Mouse (Mus musculus) heart, adult 2 months (tissue): ENCODE measurements around the gene Ccdc130. TPM values are rescaled to one million over a fixed set of nuclear protein-coding genes. Genes with fewer than 3 reads are reported as not detected.

Experiments
- DNase-seq, 2 experiments: peaks; one replicate each; pipeline ENCODE4 v3.0.0; 2021
- H3K27ac ChIP-seq: fragments of 200-600 bp; 2 replicates; pipeline ENCODE4 v1.8.1; 2022
- H3K27me3 ChIP-seq: fragments of 200-500 bp; 2 replicates; pipeline ENCODE4 v1.6.1; 2012; ENCODE audit warnings: mild to moderate bottlenecking, low read length, inconsistent platforms, mixed read lengths; ENCODE audit not compliant: control insufficient read depth, insufficient read depth
- H3K36me3 ChIP-seq: fragments of 200-500 bp; 2 replicates; pipeline ENCODE4 v1.6.1; 2012; ENCODE audit warnings: low read length, inconsistent platforms; ENCODE audit not compliant: control insufficient read depth, insufficient read depth
- H3K4me1 ChIP-seq: fragments of 200-500 bp; 2 replicates; pipeline ENCODE4 v1.6.1; 2011; ENCODE audit warnings: low read length; ENCODE audit not compliant: control insufficient read depth, insufficient read depth
- H3K4me3 ChIP-seq: fragments of 200-600 bp; 2 replicates; pipeline ENCODE4 v1.8.1; 2022
- H3K79me2 ChIP-seq: fragments of 200-500 bp; replicated peaks from 2 replicates; pipeline ENCODE4 v1.6.1; 2012; ENCODE audit warnings: mild to moderate bottlenecking, inconsistent platforms, low read length, moderate library complexity, mixed read lengths; ENCODE audit not compliant: control insufficient read depth, insufficient read depth
- H3K9ac ChIP-seq: fragments of 200-500 bp; 2 replicates; pipeline ENCODE4 v1.6.1; 2012; ENCODE audit warnings: low read depth, mild to moderate bottlenecking, control low read depth, inconsistent platforms, low read length, mixed read lengths
- CTCF ChIP-seq: fragments of 200-600 bp; IDR thresholded peaks from 2 replicates; pipeline ENCODE4 v1.8.1; 2022; ENCODE audit warnings: antibody characterized with exemption, mild to moderate bottlenecking, moderate library complexity
- EP300 ChIP-seq: fragments of 200-500 bp; IDR thresholded peaks from 2 replicates; pipeline ENCODE4 v1.6.1; 2011; ENCODE audit warnings: low read depth, low read length, control low read depth; ENCODE audit not compliant: insufficient read depth
- POLR2A ChIP-seq: fragments of 200-500 bp; IDR thresholded peaks from 2 replicates; pipeline ENCODE4 v1.6.1; 2011; ENCODE audit warnings: mild to moderate bottlenecking, low read depth, low read length, control low read depth; ENCODE audit not compliant: insufficient read depth
- WGBS: fragments of 180-500 bp; shearing (Covaris S2); methylation state at CpG from one replicate; pipeline ENCODE4 v1.1.7; 2018; 5-methylcytosine and 5-hydroxymethylcytosine counted together
- intact Hi-C: fragments of 180-260 bp; cut with DNase I; formaldehyde crosslinking; loops from one replicate; pipeline ENCODE4 v1.15.1; 2025
- polyA plus RNA-seq: library from polyadenylated mRNA; depleted of rRNA; stranded (reverse); fragments of >200 nt; gene quantifications from 2 replicates; pipeline ENCODE4 v1.2.3, GENCODE M21; 2012
- total RNA-seq, 2 experiments: library from RNA; stranded (reverse); gene quantifications; 2 replicates each; pipeline ENCODE4 v1.2.3; 2021

The Ccdc130 gene
- total and polyA plus RNA-seq, 3 experiments: 5.0 to 19.9 (median 8.1) TPM

DNA sequence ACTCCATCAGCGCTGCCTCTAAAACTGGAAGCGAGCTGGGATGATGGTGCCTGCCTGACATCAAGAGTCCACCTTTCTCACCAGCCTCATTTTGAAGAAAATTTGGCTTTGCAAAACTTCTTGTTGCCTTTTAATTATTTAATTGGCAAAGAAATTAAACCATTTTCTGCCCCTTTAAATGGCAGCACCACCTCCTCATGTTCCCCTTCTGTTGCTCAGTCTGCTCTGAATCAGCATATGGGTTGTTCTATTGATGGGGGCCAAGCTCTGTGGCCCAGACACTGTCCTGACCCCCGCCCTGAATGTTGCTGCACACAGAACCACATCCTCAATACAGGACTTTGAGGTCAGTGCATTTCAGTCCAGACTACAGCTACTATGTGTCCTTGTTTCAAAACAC lies 3.8 kb upstream of the Ccdc130 start:
- Histone ChIP-seq H3K4me3 (no peak overlapping the region), H3K27ac (no peak overlapping the region), H3K9ac (no peak overlapping the region), H3K27me3 (no peaks in the 10 kb centered on the region), H3K4me1 (no peaks in the 10 kb centered on the region), H3K79me2 (no peaks in the 10 kb centered on the region), H3K36me3 (no peaks in the 10 kb centered on the region)
- WGBS: 74% methylated on average over 3 of the region's 3 CpGs
- intact Hi-C loops: no loop called here
- no peak for TF ChIP-seq EP300
- no peak for TF ChIP-seq CTCF
- no peak for TF ChIP-seq POLR2A
- DNase-seq: no peak

DNA sequence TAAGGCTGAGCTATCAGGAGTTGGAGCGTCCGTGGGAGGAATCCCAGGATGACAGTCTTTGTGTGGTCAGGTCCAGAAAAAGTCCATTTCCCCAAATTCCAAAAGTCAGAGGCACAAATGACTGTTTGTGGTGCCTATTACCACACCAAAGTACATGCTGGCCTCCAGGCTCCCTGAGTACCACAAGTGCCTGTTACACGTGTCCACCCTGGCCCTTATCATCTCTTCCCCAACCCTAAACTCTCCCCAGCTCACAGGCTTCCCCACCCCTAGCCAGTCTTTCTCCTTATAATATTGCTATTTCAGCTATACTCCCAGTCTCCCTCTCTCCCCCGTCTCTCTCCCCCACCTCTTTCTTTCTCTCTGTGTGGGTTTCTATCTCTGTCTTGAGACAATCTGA lies 2.1 kb upstream of the Ccdc130 start:
- H3K79me2 ChIP-seq: no peaks in the 10 kb centered on the region
- no peaks in the 10 kb centered on the region for H3K36me3 ChIP-seq
- no peaks in the 10 kb centered on the region for H3K27me3 ChIP-seq
- WGBS: 67% methylated on average over 4 of the region's 4 CpGs
- H3K4me1 ChIP-seq: no peaks in the 10 kb centered on the region
- H3K27ac ChIP-seq: no peak overlapping the region
- no peak for DNase-seq
- TF ChIP-seq POLR2A (no peak), EP300 (no peak), CTCF (no peak)
- no peak overlapping the region for H3K4me3 ChIP-seq
- intact Hi-C loops: no loop called here
- no peak overlapping the region for H3K9ac ChIP-seq

DNA sequence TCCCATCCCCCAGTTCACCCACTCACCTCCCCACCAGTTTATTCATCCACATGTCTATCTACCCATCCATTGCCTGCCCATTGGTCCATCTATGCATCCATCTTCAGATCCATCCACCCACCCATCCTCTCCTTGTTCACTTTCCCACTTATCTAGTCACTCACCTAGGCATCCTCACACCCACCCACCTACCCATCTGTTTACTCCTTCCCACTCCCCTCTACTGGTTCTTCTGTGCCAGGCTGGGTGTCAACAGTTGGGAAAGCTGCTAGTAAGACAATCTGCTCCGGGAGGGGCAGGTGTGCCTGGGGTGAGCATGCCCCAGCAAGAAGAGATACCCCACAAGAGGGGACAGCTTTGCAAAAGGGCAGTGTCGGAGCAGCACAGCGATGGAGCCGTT lies 9.1 kb downstream of the Ccdc130 start:
- WGBS: 95% methylated on average over 4 of the region's 4 CpGs
- no peak for TF ChIP-seq CTCF
- no peak for TF ChIP-seq POLR2A
- TF ChIP-seq EP300: no peak
- intact Hi-C loops: no loop called here
- Histone ChIP-seq H3K36me3 (no peaks in the 10 kb centered on the region), H3K27me3 (no peaks in the 10 kb centered on the region), H3K4me3 (no peak overlapping the region), H3K4me1 (peaks cover 6% of the 10 kb centered on the region), H3K27ac (no peak overlapping the region), H3K79me2 (no peaks in the 10 kb centered on the region), H3K9ac (no peak overlapping the region)
- no peak for DNase-seq

DNA sequence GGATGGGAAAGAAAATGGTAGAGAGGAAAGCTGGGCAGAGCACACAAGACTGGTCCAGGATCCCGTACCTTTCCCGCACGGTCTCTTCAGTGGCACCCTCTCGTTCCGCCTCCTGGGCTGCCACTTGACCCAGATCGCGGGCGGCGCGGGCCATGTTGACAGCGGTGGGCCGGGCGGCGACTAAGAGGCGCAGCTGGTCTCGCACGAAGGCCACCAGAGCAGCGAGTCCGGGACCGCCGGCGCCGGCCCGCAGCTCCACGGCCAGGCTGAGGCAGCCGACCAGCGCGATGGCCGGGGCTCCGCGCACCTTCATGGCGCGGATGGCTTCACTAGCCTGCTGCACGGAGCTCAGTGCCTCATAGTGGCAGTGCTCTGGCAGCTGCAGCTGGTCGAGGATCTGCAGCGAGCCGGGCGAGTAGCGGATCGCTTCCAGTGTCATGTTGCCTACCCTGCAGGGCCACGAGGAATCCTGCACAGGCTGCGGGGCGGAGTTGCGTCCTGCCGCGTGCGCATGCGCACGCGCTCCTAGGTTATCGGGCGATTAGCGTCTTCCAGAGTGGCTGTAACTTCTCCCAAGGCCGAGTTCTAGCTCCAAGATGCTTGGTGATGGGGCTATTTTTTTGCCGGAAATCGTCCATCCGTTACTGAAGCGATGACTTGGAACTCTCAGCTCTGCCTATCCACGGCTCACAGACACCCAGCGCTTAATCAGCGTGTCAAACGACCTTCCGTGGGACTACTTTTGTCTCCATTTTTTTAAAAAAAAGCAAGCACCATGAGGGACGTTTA lies 13.2 kb downstream of the Ccdc130 start, which contains the start of gene Mri1:
Gene Mri1 (minus strand): TSS at position 505 of the 789 bp plus-strand sequence.
- H3K36me3 ChIP-seq: no peaks in the 10 kb centered on the region
- H3K79me2 ChIP-seq: no peaks in the 10 kb centered on the region
- peak within 1 kb of the TSS; percentile 81 for H3K9ac ChIP-seq
- intact Hi-C loops: loop anchor here (2.0 kb wide), 1 partner anchor 20 kb away; the partner anchor contains the start of gene Zswim4
- peaks cover 8% of the 10 kb centered on the region for H3K4me1 ChIP-seq
- no peak for TF ChIP-seq CTCF
- peak; percentile 80; the same call in 1 of the 2 replicates for TF ChIP-seq EP300
- TF ChIP-seq POLR2A: peak; percentile 78
- peak within 1 kb of the TSS; percentile 67 for H3K4me3 ChIP-seq
- H3K27ac ChIP-seq: peak within 1 kb of the TSS; percentile 85
- WGBS: under 1% methylated on average over 64 of the region's 64 CpGs
- H3K27me3 ChIP-seq: no peaks in the 10 kb centered on the region
- DNase-seq: peak; percentile 82 to 87

DNA sequence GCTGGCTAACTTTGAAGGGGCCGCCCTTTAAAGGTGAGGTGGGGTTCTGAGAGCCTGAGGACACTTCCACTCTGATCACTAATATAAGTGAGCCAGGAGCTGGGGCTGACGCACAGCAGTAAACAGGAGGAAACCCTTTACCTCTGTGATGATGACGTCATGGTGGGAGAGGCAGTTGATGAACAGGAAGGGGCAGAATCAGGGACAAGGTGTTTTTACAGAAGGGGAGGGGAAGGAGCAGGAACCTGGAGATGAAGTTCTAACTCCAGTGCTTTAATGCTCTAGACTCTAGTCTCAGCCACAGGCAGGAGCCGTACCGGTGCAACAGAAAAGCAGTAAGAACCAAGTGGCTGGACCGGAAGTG lies 13.7 kb downstream of the Ccdc130 start:
- Histone ChIP-seq H3K27ac (peak overlapping the region; percentile 85), H3K9ac (peak overlapping the region; percentile 81), H3K27me3 (no peaks in the 10 kb centered on the region), H3K79me2 (no peaks in the 10 kb centered on the region), H3K4me1 (peaks cover 8% of the 10 kb centered on the region), H3K36me3 (no peaks in the 10 kb centered on the region), H3K4me3 (peak overlapping the region; percentile 67)
- DNase-seq: no peak
- intact Hi-C loops: loop anchor here (2.0 kb wide), 1 partner anchor 20 kb away; the partner anchor contains the start of gene Zswim4
- WGBS: 12% methylated on average over 6 of the region's 6 CpGs
- TF ChIP-seq POLR2A: no peak
- no peak for TF ChIP-seq CTCF
- no peak for TF ChIP-seq EP300

DNA sequence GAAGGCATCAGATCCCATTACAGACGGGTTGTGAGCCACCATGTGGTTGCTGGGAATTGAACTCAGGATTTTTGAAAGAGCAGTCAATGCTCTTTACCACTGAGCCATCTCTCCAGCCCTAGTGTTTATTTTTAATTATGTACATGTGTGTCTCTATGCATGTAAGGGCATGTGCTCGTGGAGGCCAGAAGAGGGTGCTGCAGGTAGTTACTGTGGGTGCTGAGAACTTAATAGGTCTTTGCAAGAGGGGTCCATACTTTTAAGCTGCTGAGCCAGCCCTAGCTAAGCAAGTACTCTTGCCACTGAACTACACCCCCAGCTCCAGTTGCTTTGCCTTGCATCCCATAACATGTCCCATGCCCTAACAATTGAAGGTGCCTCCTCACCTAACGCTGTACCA lies 14.3 kb downstream of the Ccdc130 start:
- Histone ChIP-seq H3K9ac (no peak overlapping the region; the same call in 1 of the 2 replicates), H3K27ac (no peak overlapping the region), H3K4me3 (no peak overlapping the region), H3K27me3 (no peaks in the 10 kb centered on the region), H3K4me1 (peaks cover 8% of the 10 kb centered on the region), H3K36me3 (no peaks in the 10 kb centered on the region), H3K79me2 (no peaks in the 10 kb centered on the region)
- no peak for TF ChIP-seq POLR2A
- no peak for TF ChIP-seq CTCF
- TF ChIP-seq EP300: no peak
- DNase-seq: no peak
- WGBS: 84% methylated on average over 3 of the region's 3 CpGs
- intact Hi-C loops: loop anchor here (2.0 kb wide), 1 partner anchor 19 kb away; the partner anchor contains the start of gene Zswim4
